Mouse (Mus musculus) intestine, embryonic 16.5 days (tissue): ENCODE measurements at regions not wholly inside any gene's neighbourhood (a gene's known extent, or its start where the extent isn't known, plus 50 kb on each side); places are given as distances from the start of the nearest gene placed in this dataset.

Source experiments
- ATAC-seq: fragments of 200-750 bp; cut with Nextera tagmentation; 2 replicates; pipeline ENCODE4 v1.8.0; 2017; ENCODE audit warnings: moderate TSS enrichment, moderate library complexity
- H3K27ac ChIP-seq: fragments of 300-500 bp; sonication (generic); 2 replicates; pipeline ENCODE4 v1.5.1; 2014; ENCODE audit warnings: mild to moderate bottlenecking, low read length
- H3K27me3 ChIP-seq: fragments of 300-500 bp; sonication (generic); replicated peaks from 2 replicates; pipeline ENCODE4 v1.6.1; 2014; ENCODE audit warnings: low read length, control low read depth, mixed read lengths; ENCODE audit not compliant: control insufficient read depth, insufficient read depth
- H3K36me3 ChIP-seq: fragments of 300-500 bp; sonication (generic); 2 replicates; pipeline ENCODE4 v1.6.1; 2014; ENCODE audit warnings: low read length, control low read depth; ENCODE audit not compliant: control insufficient read depth, insufficient read depth
- H3K4me1 ChIP-seq: fragments of 300-500 bp; sonication (generic); 2 replicates; pipeline ENCODE4 v1.6.1; 2014; ENCODE audit warnings: low read length, control low read depth, mixed read lengths; ENCODE audit not compliant: control insufficient read depth, insufficient read depth
- H3K4me2 ChIP-seq: fragments of 300-500 bp; sonication (generic); 2 replicates; pipeline ENCODE4 v1.6.1; 2014; ENCODE audit warnings: low read depth, low read length, control low read depth
- H3K4me3 ChIP-seq: fragments of 300-500 bp; sonication (generic); 2 replicates; pipeline ENCODE4 v1.5.1; 2014; ENCODE audit warnings: mild to moderate bottlenecking, low read length
- H3K9ac ChIP-seq: fragments of 300-500 bp; sonication (generic); 2 replicates; pipeline ENCODE4 v1.6.1; 2014; ENCODE audit warnings: low read depth, low read length
- H3K9me3 ChIP-seq: fragments of 300-500 bp; sonication (generic); 2 replicates; pipeline ENCODE4 v1.6.1; 2016; ENCODE audit warnings: low read length, control low read depth; ENCODE audit not compliant: control insufficient read depth
- WGBS: fragments of 180-500 bp; shearing (Covaris S2); extraction: QIAGEN DNeasy Blood & Tissue Kit; methylation state at CpG from one replicate; pipeline ENCODE4 v1.1.7; 2014; 5-methylcytosine and 5-hydroxymethylcytosine counted together

DNA sequence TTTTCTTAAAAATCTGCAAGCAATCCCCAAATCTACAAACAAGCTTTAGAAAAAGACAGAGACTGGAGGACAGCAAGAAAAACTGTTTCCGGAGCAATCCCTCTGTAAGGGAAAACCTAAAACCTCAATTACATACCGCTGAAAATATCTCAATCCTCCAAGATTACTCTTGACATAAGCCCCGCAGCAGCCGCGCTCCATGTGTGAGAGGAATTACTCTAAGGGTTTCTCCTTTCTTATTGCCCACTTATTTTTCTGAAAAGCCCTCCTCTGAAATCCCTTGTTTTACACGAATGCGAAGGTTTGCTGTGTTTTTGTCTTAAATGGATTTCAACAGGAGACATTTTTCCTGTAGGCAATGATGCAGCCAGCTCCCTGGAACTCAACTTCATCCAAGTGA lies 80.3 kb downstream of the Insig2 start:
- H3K4me2 ChIP-seq = no peak overlapping the region
- no peak overlapping the region for H3K4me3 ChIP-seq
- H3K9me3 ChIP-seq = no peaks in the 10 kb centered on the region
- WGBS = 83% methylated on average over 7 of the region's 7 CpGs
- no peaks in the 10 kb centered on the region for H3K36me3 ChIP-seq
- H3K27me3 ChIP-seq = no peaks in the 10 kb centered on the region
- H3K9ac ChIP-seq = no peak overlapping the region
- H3K4me1 ChIP-seq = no peaks in the 10 kb centered on the region
- no peak overlapping the region for H3K27ac ChIP-seq
- no peak for ATAC-seq

DNA sequence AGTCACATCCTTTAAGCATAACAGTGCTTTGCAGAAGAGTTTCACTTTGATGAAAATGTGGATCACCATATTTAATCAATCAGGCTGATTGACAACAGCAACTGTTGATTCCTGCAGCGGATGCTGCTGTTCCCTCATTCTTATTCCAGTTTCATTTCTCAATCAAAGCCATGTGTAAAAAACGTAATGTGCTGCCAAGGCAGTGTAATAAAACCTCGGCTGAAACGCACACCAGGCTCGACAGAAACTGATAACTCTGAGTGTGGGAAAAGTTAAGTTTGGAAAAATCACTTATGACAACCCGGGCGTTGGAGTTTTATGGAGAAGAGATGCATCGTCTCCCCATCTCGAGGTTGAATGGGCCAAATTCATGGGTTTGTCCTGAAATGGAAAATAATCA lies 78.2 kb downstream of the Insig2 start:
- H3K27me3 ChIP-seq = no peaks in the 10 kb centered on the region
- no peaks in the 10 kb centered on the region for H3K4me1 ChIP-seq
- H3K9me3 ChIP-seq = no peaks in the 10 kb centered on the region
- no peak overlapping the region for H3K4me2 ChIP-seq
- H3K36me3 ChIP-seq = no peaks in the 10 kb centered on the region
- no peak overlapping the region for H3K27ac ChIP-seq
- no peak for ATAC-seq
- H3K9ac ChIP-seq = no peak overlapping the region
- no peak overlapping the region for H3K4me3 ChIP-seq
- WGBS = 69% methylated on average over 9 of the region's 9 CpGs
